Comparison of ENCODE assay signal across 8 mouse cellular contexts in genomic region chr2:110949679-110950431, GRCm38 (mm10). TPM values are rescaled to one million over a fixed set of nuclear protein-coding genes. Genes with fewer than 3 reads are reported as not detected.
A peak's percentile ranks its signal among the peaks of the same experiment; 100 is the strongest.
DNase-seq lines count a peak whose midpoint lies in the region; ATAC-seq lines count a peak whose summit lies in the region.

No protein-coding gene starts in this region.

- DNase-seq in layer of hippocampus, postnatal 25 days (ENCODE audit: extremely low spot score in 1 of 2, low spot score in 1 of 2), result peak; percentile 33 to 44
- DNase-seq in yolk sac, embryonic 10.5 days (ENCODE audit: low spot score), result peak; percentile 21

- no peaks in the 10 kb centered on the region for H3K36me3 ChIP-seq in megakaryocyte, embryonic 14.5 days (replicated peaks; ENCODE audit: low read length)
- no peaks in the 10 kb centered on the region for H3K36me3 ChIP-seq in embryonic facial prominence, embryonic 15.5 days
- no peaks in the 10 kb centered on the region for H3K36me3 ChIP-seq in heart, embryonic 13.5 days
- H3K36me3 ChIP-seq in midbrain, embryonic 16.5 days (ENCODE audit: control insufficient read depth, insufficient read depth, low read length), result no peaks in the 10 kb centered on the region

- peak overlapping the region; percentile 51 for H3K4me2 ChIP-seq in embryonic facial prominence, embryonic 15.5 days (replicated peaks)
- peak overlapping the region; percentile 71 for H3K4me2 ChIP-seq in heart, embryonic 13.5 days
- H3K4me2 ChIP-seq in midbrain, embryonic 16.5 days (ENCODE audit: low read length), result peak overlapping the region; percentile 74

- no peak for ATAC-seq in megakaryocyte, adult 5-6 weeks (ENCODE audit: poor library complexity, severe bottlenecking)
- ATAC-seq in embryonic facial prominence, embryonic 15.5 days (ENCODE audit: insufficient number of reproducible peaks, low FRiP score, low TSS enrichment, low read depth), result peak; percentile 54; the same call in 1 of the 2 replicates
- peak; percentile 58; the same call in 1 of the 2 replicates for ATAC-seq in heart, embryonic 13.5 days (ENCODE audit: extremely low read depth, insufficient number of reproducible peaks, low FRiP score, low TSS enrichment)
- peak; percentile 98 for ATAC-seq in midbrain, embryonic 16.5 days
- no peak for ATAC-seq in monocyte, adult 5-6 weeks (replicated peaks; ENCODE audit: insufficient number of reproducible peaks, low FRiP score, low TSS enrichment, poor library complexity, severe bottlenecking)

- no peaks in the 10 kb centered on the region for H3K9me3 ChIP-seq in megakaryocyte, embryonic 14.5 days
- no peaks in the 10 kb centered on the region for H3K9me3 ChIP-seq in embryonic facial prominence, embryonic 15.5 days (replicated peaks)
- H3K9me3 ChIP-seq in heart, embryonic 13.5 days, result no peaks in the 10 kb centered on the region
- H3K9me3 ChIP-seq in midbrain, embryonic 16.5 days (replicated peaks; ENCODE audit: control insufficient read depth, low read length, poor library complexity, severe bottlenecking), result no peaks in the 10 kb centered on the region

- H3K4me3 ChIP-seq in megakaryocyte, embryonic 14.5 days (replicated peaks), result peak overlapping the region; percentile 51
- peak overlapping the region; percentile 25 for H3K4me3 ChIP-seq in embryonic facial prominence, embryonic 15.5 days (replicated peaks)
- H3K4me3 ChIP-seq in heart, embryonic 13.5 days, result peak overlapping the region; percentile 39
- peak overlapping the region; percentile 47 for H3K4me3 ChIP-seq in midbrain, embryonic 16.5 days (ENCODE audit: low read depth, low read length)

- H3K27ac ChIP-seq in embryonic facial prominence, embryonic 15.5 days (replicated peaks), result no peak overlapping the region
- H3K27ac ChIP-seq in heart, embryonic 13.5 days (replicated peaks), result no peak overlapping the region
- H3K27ac ChIP-seq in midbrain, embryonic 16.5 days (ENCODE audit: low read length), result no peak overlapping the region

- H3K9ac ChIP-seq in embryonic facial prominence, embryonic 15.5 days, result no peak overlapping the region
- peak overlapping the region; percentile 29; the same call in 1 of the 2 replicates for H3K9ac ChIP-seq in heart, embryonic 13.5 days
- peak overlapping the region; percentile 55 for H3K9ac ChIP-seq in midbrain, embryonic 16.5 days (ENCODE audit: low read depth, low read length)

- WGBS in embryonic facial prominence, embryonic 15.5 days, result 7% methylated on average over 20 of the region's 20 CpGs
- WGBS in heart, embryonic 13.5 days, result 9% methylated on average over 20 of the region's 20 CpGs
- WGBS in midbrain, embryonic 16.5 days, result 3% methylated on average over 20 of the region's 20 CpGs

- peaks cover 5% of the 10 kb centered on the region; the same call in 1 of the 2 replicates for H3K4me1 ChIP-seq in megakaryocyte, embryonic 14.5 days
- 0 out of 2 replicates have a peak, but pooled peaks cover 6% of the 10 kb centered on the region for H3K4me1 ChIP-seq in embryonic facial prominence, embryonic 15.5 days
- H3K4me1 ChIP-seq in heart, embryonic 13.5 days, result peaks cover 10% of the 10 kb centered on the region
- peaks cover 4% of the 10 kb centered on the region; the same call in 1 of the 2 replicates for H3K4me1 ChIP-seq in midbrain, embryonic 16.5 days (ENCODE audit: control insufficient read depth, insufficient read depth, low read length)

- no peaks in the 10 kb centered on the region for H3K27me3 ChIP-seq in megakaryocyte, embryonic 14.5 days (replicated peaks)
- H3K27me3 ChIP-seq in embryonic facial prominence, embryonic 15.5 days, result no peaks in the 10 kb centered on the region
- no peaks in the 10 kb centered on the region for H3K27me3 ChIP-seq in heart, embryonic 13.5 days (replicated peaks)
- H3K27me3 ChIP-seq in midbrain, embryonic 16.5 days (ENCODE audit: control insufficient read depth, insufficient read depth, low read depth, low read length), result no peaks in the 10 kb centered on the region

RNA-seq across cellular contexts. Expression of gene Ano3, which starts 0.9 kb away (rescaled TPM):
- not detected in 2 replicates for polyA plus RNA-seq in megakaryocyte, embryonic 14.5 days (2012; ENCODE audit: insufficient read depth, low replicate concordance)
- not detected in 2 replicates for total RNA-seq in megakaryocyte, adult 5-6 weeks (2015)
- not detected in 2 replicates for total RNA-seq in megakaryocyte, adult 5-6 weeks (2017)
- 0.17 and 0.20 TPM in 2 replicates for polyA plus RNA-seq in embryonic facial prominence, embryonic 15.5 days (2015; fragmentation: Nextera tagmentation; extraction: Ambion mirVana)
- polyA plus RNA-seq in heart, embryonic 13.5 days (2015; fragmentation: Nextera tagmentation; extraction: Ambion mirVana), result 0.20 and 0.23 TPM in 2 replicates
- total RNA-seq in layer of hippocampus, postnatal 25 days (2021), result 10 to 100 TPM; 60.7 to 65.6 TPM
- 0.95 and 0.96 TPM in 2 replicates for polyA plus RNA-seq in midbrain, embryonic 16.5 days (2015; fragmentation: Nextera tagmentation; extraction: Ambion mirVana)
- total RNA-seq in monocyte, adult 5-6 weeks (2017), result not detected in 3 replicates

Comparison
In these comparisons a context has a peak if more than half of its experiments do, and no peak if none do; other contexts are left out.
1. ATAC-seq: peak in embryonic facial prominence, embryonic 15.5 days (single experiment), heart, embryonic 13.5 days (single experiment) and midbrain, embryonic 16.5 days (single experiment); none in megakaryocyte, adult 5-6 weeks (single experiment) and monocyte, adult 5-6 weeks (single experiment).
2. Peak in every context shown above with its lines, with median percentiles within 50 percentile points of each other: H3K4me3 ChIP-seq and H3K4me2 ChIP-seq.